Comparison of ENCODE assay signal across 15 mouse cellular contexts in genomic region chr11:106383051-106383790, GRCm38 (mm10). TPM values are rescaled to one million over a fixed set of nuclear protein-coding genes. Genes with fewer than 3 reads are reported as not detected.
DNase-seq lines count a peak whose midpoint lies in the region; ATAC-seq and TF ChIP-seq lines count a peak whose summit lies in the region.
"Had no signal": no experiment of that assay in that cellular context is flagged by ENCODE, and none has a peak within 500 bp of the region (broad histone marks: within the 10 kb centered on the region; RNA-seq: fewer than 3 reads in every experiment).

No protein-coding gene starts in this region.

- no peak overlapping the region for H3K4me3 ChIP-seq in lung, embryonic 14.5 days (ENCODE audit: low read depth, low read length)
- no peak overlapping the region for H3K4me3 ChIP-seq in heart, embryonic 12.5 days
- H3K4me3 ChIP-seq in liver, embryonic 15.5 days (replicated peaks) = no peak overlapping the region
- H3K4me3 ChIP-seq in forebrain, embryonic 11.5 days (ENCODE audit: low read depth, low read length) = no peak overlapping the region
- H3K4me3 ChIP-seq: hindbrain, embryonic 13.5 days; myocyte had no signal

- WGBS in lung, embryonic 14.5 days = 71% methylated on average over 6 of the region's 6 CpGs
- 51% methylated on average over 6 of the region's 6 CpGs for WGBS in heart, embryonic 12.5 days
- WGBS in liver, embryonic 15.5 days (ENCODE audit: insufficient replicate concordance) = 34% methylated on average over 6 of the region's 6 CpGs
- WGBS in forebrain, embryonic 11.5 days = 80% methylated on average over 6 of the region's 6 CpGs

- TF ChIP-seq CTCF in lung, embryonic 14.5 days (IDR thresholded peaks at IDR 0.05; ENCODE audit: low read depth) = no peak

- H3K9me3 ChIP-seq in lung, embryonic 14.5 days (ENCODE audit: low read depth, low read length) = no peaks in the 10 kb centered on the region
- H3K9me3 ChIP-seq in heart, embryonic 12.5 days (replicated peaks) = no peaks in the 10 kb centered on the region
- H3K9me3 ChIP-seq in liver, embryonic 15.5 days (replicated peaks) = no peaks in the 10 kb centered on the region
- no peaks in the 10 kb centered on the region for H3K9me3 ChIP-seq in forebrain, embryonic 11.5 days (ENCODE audit: control insufficient read depth, low read length)
- H3K9me3 ChIP-seq: hindbrain, embryonic 13.5 days had no signal

- H3K27me3 ChIP-seq in lung, embryonic 14.5 days (ENCODE audit: insufficient read depth, low read length) = no peaks in the 10 kb centered on the region
- H3K27me3 ChIP-seq in heart, embryonic 12.5 days (replicated peaks) = no peaks in the 10 kb centered on the region
- no peaks in the 10 kb centered on the region for H3K27me3 ChIP-seq in liver, embryonic 15.5 days
- no peaks in the 10 kb centered on the region for H3K27me3 ChIP-seq in forebrain, embryonic 11.5 days (ENCODE audit: control insufficient read depth, insufficient read depth, low read length)
- H3K27me3 ChIP-seq: hindbrain, embryonic 13.5 days had no signal

- H3K4me1 ChIP-seq in lung, embryonic 14.5 days (ENCODE audit: insufficient read depth) = no peaks in the 10 kb centered on the region
- H3K4me1 ChIP-seq in heart, embryonic 12.5 days (replicated peaks) = peaks cover 27% of the 10 kb centered on the region
- H3K4me1 ChIP-seq in liver, embryonic 15.5 days (replicated peaks) = peaks cover 41% of the 10 kb centered on the region
- no peaks in the 10 kb centered on the region for H3K4me1 ChIP-seq in forebrain, embryonic 11.5 days (replicated peaks; ENCODE audit: control insufficient read depth, insufficient read depth, low read length)
- H3K4me1 ChIP-seq: hindbrain, embryonic 13.5 days had no signal

- H3K36me3 ChIP-seq in lung, embryonic 14.5 days (ENCODE audit: insufficient read depth) = no peaks in the 10 kb centered on the region
- no peaks in the 10 kb centered on the region; the same call in 1 of the 2 replicates for H3K36me3 ChIP-seq in heart, embryonic 12.5 days
- H3K36me3 ChIP-seq in liver, embryonic 15.5 days (replicated peaks) = no peaks in the 10 kb centered on the region
- H3K36me3 ChIP-seq in forebrain, embryonic 11.5 days (ENCODE audit: control insufficient read depth, insufficient read depth, low read length) = no peaks in the 10 kb centered on the region
- H3K36me3 ChIP-seq: hindbrain, embryonic 13.5 days had no signal

- no peak for ATAC-seq in lung, embryonic 14.5 days (ENCODE audit: insufficient read depth)
- ATAC-seq in heart, embryonic 12.5 days (ENCODE audit: insufficient number of reproducible peaks, low FRiP score) = no peak
- ATAC-seq in liver, embryonic 15.5 days (ENCODE audit: insufficient read depth) = no peak
- ATAC-seq in forebrain, embryonic 11.5 days (replicated peaks; ENCODE audit: low FRiP score) = no peak

- intact Hi-C loops in heart, postnatal 36 days (cut with DNase I) = no loop called here

- no peak overlapping the region for H3K4me2 ChIP-seq in lung, embryonic 14.5 days
- 0 out of 2 replicates have a peak overlapping the region, but pooled peaks have one; percentile 9 for H3K4me2 ChIP-seq in heart, embryonic 12.5 days
- H3K4me2 ChIP-seq in liver, embryonic 15.5 days = no peak overlapping the region
- H3K4me2 ChIP-seq in forebrain, embryonic 11.5 days (ENCODE audit: low read depth, low read length, severe bottlenecking) = no peak overlapping the region
- H3K4me2 ChIP-seq: hindbrain, embryonic 13.5 days had no signal

- H3K9ac ChIP-seq in lung, embryonic 14.5 days = no peak overlapping the region
- no peak overlapping the region for H3K9ac ChIP-seq in heart, embryonic 12.5 days
- H3K9ac ChIP-seq in liver, embryonic 15.5 days = no peak overlapping the region
- H3K9ac ChIP-seq in forebrain, embryonic 11.5 days (ENCODE audit: low read length) = no peak overlapping the region
- H3K9ac ChIP-seq: hindbrain, embryonic 13.5 days had no signal

- peak; percentile 30 for DNase-seq in heart, adult 8-10 months (ENCODE audit: low spot score)
- no peak for DNase-seq in heart, postnatal 36 days
- peak; percentile 20 for DNase-seq in lung, embryonic 14.5 days
- no peak for DNase-seq in lung, postnatal 14 days
- no peak for DNase-seq in adrenal gland, postnatal 4 days (ENCODE audit: low spot score in 2 of 2)
- DNase-seq in forebrain, embryonic 11.5 days (ENCODE audit: low spot score) = no peak
- DNase-seq: adrenal gland, adult 8-10 months; B cell, adult 2 months; cerebellum, adult 9-10 months; thymus, postnatal 4 days had no signal

- H3K27ac ChIP-seq in lung, embryonic 14.5 days (ENCODE audit: low read depth) = peak overlapping the region; percentile 79
- H3K27ac ChIP-seq in heart, embryonic 12.5 days (ENCODE audit: poor library complexity, severe bottlenecking) = peak overlapping the region; percentile 87
- H3K27ac ChIP-seq in liver, embryonic 15.5 days (replicated peaks) = peak overlapping the region; percentile 46; the same call in 1 of the 2 replicates
- H3K27ac ChIP-seq in forebrain, embryonic 11.5 days (ENCODE audit: low read depth, low read length) = no peak overlapping the region
- H3K27ac ChIP-seq: hindbrain, embryonic 13.5 days had no signal

RNA-seq across cellular contexts. Expression of gene Icam2, which starts 4.7 kb away (rescaled TPM):
- 10 to 100 TPM; 15.6 to 28.2 (median 21.5) TPM for total RNA-seq in heart, adult 8-10 months (2022)
- 10 to 100 TPM; 30.3 to 34.9 TPM for total RNA-seq in heart, postnatal 36 days (2021)
- 68.3 and 76.7 TPM in 2 replicates for polyA plus RNA-seq in lung, embryonic 14.5 days (2014; fragmentation: Nextera tagmentation; extraction: Ambion mirVana)
- polyA plus RNA-seq in heart, embryonic 12.5 days (2016; fragmentation: Nextera tagmentation; extraction: Ambion mirVana) = 59.7 and 68.4 TPM in 2 replicates
- polyA plus RNA-seq in liver, embryonic 15.5 days (2015; fragmentation: Nextera tagmentation; extraction: Ambion mirVana) = 13.4 and 16.4 TPM in 2 replicates
- 10 to 100 TPM; 21.8 to 24.3 TPM for total RNA-seq in adrenal gland, postnatal 4 days (2021)
- 13.3 and 14.1 TPM in 2 replicates for polyA plus RNA-seq in forebrain, embryonic 11.5 days (2014; fragmentation: Nextera tagmentation; extraction: Ambion mirVana)
- polyA plus RNA-seq: myocyte had no signal

RNA-seq across cellular contexts. Expression of gene Prr29, which starts 17.9 kb away (rescaled TPM):
- total RNA-seq in heart, adult 8-10 months (2022) = 1 to 10 TPM in 3 of 4 experiments, under 1 TPM in 1; 0.75 to 1.8 (median 1.5) TPM
- under 1 TPM; 0.81 to 0.92 TPM for total RNA-seq in heart, postnatal 36 days (2021)
- polyA plus RNA-seq in lung, embryonic 14.5 days (2014; fragmentation: Nextera tagmentation; extraction: Ambion mirVana) = 0.16 and 0.39 TPM in 2 replicates
- 0.28 TPM in 1 of 2 replicates, not detected in the other for polyA plus RNA-seq in heart, embryonic 12.5 days (2016; fragmentation: Nextera tagmentation; extraction: Ambion mirVana)
- not detected in 2 replicates for polyA plus RNA-seq in liver, embryonic 15.5 days (2015; fragmentation: Nextera tagmentation; extraction: Ambion mirVana)
- total RNA-seq in adrenal gland, postnatal 4 days (2021) = not detected
- polyA plus RNA-seq in forebrain, embryonic 11.5 days (2014; fragmentation: Nextera tagmentation; extraction: Ambion mirVana) = not detected in 2 replicates
- polyA plus RNA-seq: hindbrain, embryonic 13.5 days; liver, embryonic 16.5 days had no signal

RNA-seq across cellular contexts. Expression of gene Scn4a, which starts 30.1 kb away (rescaled TPM):
- total RNA-seq in heart, adult 8-10 months (2022) = 10 to 100 TPM; 23.9 to 46.8 (median 31.4) TPM
- 10 to 100 TPM; 14.7 to 19.0 TPM for total RNA-seq in heart, postnatal 36 days (2021)
- polyA plus RNA-seq in lung, embryonic 14.5 days (2014; fragmentation: Nextera tagmentation; extraction: Ambion mirVana) = 0.05 and 0.24 TPM in 2 replicates
- 0.08 and 0.13 TPM in 2 replicates for polyA plus RNA-seq in heart, embryonic 12.5 days (2016; fragmentation: Nextera tagmentation; extraction: Ambion mirVana)
- polyA plus RNA-seq in liver, embryonic 15.5 days (2015; fragmentation: Nextera tagmentation; extraction: Ambion mirVana) = 0.03 and 0.24 TPM in 2 replicates
- total RNA-seq in adrenal gland, postnatal 4 days (2021) = 1 to 10 TPM; 1.0 to 3.0 TPM
- polyA plus RNA-seq in forebrain, embryonic 11.5 days (2014; fragmentation: Nextera tagmentation; extraction: Ambion mirVana) = 0.11 TPM in 1 of 2 replicates, not detected in the other

Comparison
In these comparisons a context has a peak if more than half of its experiments do, and no peak if none do; other contexts are left out.
1. DNase-seq: peak in heart, adult 8-10 months (single experiment) and lung, embryonic 14.5 days (single experiment); none in heart, postnatal 36 days (0 of 2), lung, postnatal 14 days (single experiment), adrenal gland, postnatal 4 days (0 of 2) and forebrain, embryonic 11.5 days (single experiment).